Mouse (Mus musculus): ENCODE data around the gene Cenpb. TPM values are rescaled to one million over a fixed set of nuclear protein-coding genes. Genes with fewer than 3 reads are reported as not detected.

The Cenpb gene
- polyA plus RNA-seq, 1 experiment from 2014 or later: 12.2 TPM

DNA sequence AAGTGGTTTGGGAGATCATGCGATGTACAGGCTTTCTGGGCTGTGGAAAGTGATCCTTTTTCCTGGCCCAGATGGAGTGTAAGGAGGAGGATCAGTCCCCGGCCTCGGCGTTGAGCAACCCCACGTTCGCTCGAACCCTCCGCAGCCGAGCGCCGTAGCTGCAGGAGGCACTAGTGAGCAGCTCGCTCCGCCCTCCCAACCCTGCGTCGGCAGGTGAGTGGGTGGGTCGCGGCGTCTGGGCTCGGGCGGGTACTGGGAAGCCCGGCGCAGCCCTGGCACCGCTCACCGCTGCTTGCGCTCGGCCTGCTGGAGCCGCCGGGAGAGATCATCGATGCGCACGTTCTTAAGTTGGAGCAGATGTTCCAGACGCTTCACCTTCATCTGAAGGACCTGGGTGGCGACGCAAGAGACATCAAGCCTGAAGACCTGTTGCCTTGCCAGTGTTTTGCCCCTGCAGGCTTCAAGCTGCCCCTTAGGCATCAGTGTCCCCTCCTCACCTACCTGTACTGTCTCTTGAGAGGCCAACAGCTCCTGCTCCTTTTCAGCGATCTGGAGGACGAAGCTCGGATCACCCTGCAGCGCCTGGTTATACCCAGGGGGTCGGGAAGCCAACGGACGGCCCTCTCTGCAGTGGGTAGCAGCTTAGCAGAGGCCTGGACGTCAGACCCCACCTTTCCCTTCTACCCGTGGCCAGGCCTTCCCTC lies 8.3 kb downstream of the Cenpb start:
- Histone ChIP-seq H3K4me1 (replicated peaks; ENCODE audit: control insufficient read depth, insufficient read depth) (peaks cover 5% of the 10 kb centered on the region; the same call in 1 of the 2 replicates), H3K9ac (ENCODE audit: low read length) (peak overlapping the region; percentile 27; the same call in 1 of the 2 replicates), H3K27ac (replicated peaks) (no peak overlapping the region), H3K27me3 (ENCODE audit: control insufficient read depth, insufficient read depth, low read length) (no peaks in the 10 kb centered on the region), H3K36me3 (ENCODE audit: control insufficient read depth, insufficient read depth, low read length) (0 out of 2 replicates have a peak, but pooled peaks cover 2% of the 10 kb centered on the region), H3K9me3 (ENCODE audit: control insufficient read depth, low read length) (no peaks in the 10 kb centered on the region), H3K4me2 (replicated peaks; ENCODE audit: low read depth) (peak overlapping the region; percentile 29), H3K4me3 (ENCODE audit: low read depth, low read length) (peak overlapping the region; percentile 12; the same call in 1 of the 2 replicates)
- peak; percentile 56 for DNase-seq (ENCODE audit: low spot score)
- 36% methylated on average over 43 of the region's 43 CpGs for WGBS
- ATAC-seq (ENCODE audit: low FRiP score, low TSS enrichment): 0 out of 2 replicates have a peak, but pooled peaks have one; percentile 27
- TF ChIP-seq CTCF (IDR thresholded peaks at IDR 0.05; ENCODE audit: low read depth): peak; percentile 44
- TF ChIP-seq EP300 (optimal IDR thresholded peaks at IDR 0.05): no peak

DNA sequence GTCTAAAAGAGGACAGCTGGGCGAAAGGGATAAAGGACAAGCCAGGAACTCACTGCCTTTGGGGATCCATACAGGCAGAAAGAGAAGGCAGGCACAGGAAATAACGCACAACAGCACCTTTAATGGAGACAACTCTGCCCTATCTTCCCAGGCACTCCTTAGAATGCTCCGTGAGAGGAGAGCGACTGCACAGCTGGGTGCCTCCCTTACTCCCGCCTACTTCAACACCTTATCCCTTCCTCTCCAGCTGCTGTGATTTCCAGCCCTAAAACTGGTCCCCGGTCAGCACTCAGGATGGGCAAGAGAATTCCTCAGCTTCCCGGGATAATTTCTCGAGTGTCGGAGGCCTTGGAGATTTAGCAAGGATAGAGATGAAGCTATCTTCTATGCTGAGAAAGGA lies 8.9 kb downstream of the Cenpb start:
- WGBS: 42% methylated on average over 9 of the region's 9 CpGs
- Histone ChIP-seq H3K27me3 (ENCODE audit: control insufficient read depth, insufficient read depth, low read length) (no peaks in the 10 kb centered on the region), H3K9me3 (ENCODE audit: control insufficient read depth, low read length) (no peaks in the 10 kb centered on the region), H3K9ac (ENCODE audit: low read length) (no peak overlapping the region), H3K36me3 (ENCODE audit: control insufficient read depth, insufficient read depth, low read length) (0 out of 2 replicates have a peak, but pooled peaks cover 2% of the 10 kb centered on the region), H3K4me2 (replicated peaks; ENCODE audit: low read depth) (peak overlapping the region; percentile 29), H3K27ac (replicated peaks) (no peak overlapping the region), H3K4me3 (ENCODE audit: low read depth, low read length) (no peak overlapping the region), H3K4me1 (replicated peaks; ENCODE audit: control insufficient read depth, insufficient read depth) (peaks cover 5% of the 10 kb centered on the region; the same call in 1 of the 2 replicates)
- TF ChIP-seq CTCF (IDR thresholded peaks at IDR 0.05; ENCODE audit: low read depth) (no peak), EP300 (optimal IDR thresholded peaks at IDR 0.05) (no peak)
- ATAC-seq (ENCODE audit: low FRiP score, low TSS enrichment) (no peak), DNase-seq (ENCODE audit: low spot score) (no peak)

DNA sequence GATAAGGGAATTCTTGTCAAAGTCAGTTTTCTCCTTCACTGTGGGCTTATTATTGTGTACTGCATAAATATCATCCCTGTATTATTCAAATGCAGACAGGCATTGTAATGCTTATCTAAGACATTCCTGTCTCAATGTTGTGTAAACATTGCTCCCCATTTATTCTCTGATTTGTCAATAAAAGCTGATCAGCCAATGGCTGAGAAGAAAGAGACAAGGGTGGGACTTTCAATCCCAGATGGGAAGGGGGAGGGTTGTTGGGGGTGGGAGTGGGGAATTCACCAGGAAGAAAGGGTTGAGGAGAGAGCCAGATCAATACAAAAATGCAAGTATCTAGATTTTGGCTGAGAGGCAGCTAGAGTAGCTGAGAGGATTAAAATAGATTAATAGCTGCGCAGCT lies 11.0 kb downstream of the Cenpb start:
- H3K9ac ChIP-seq (ENCODE audit: low read length): no peak overlapping the region
- H3K9me3 ChIP-seq (ENCODE audit: control insufficient read depth, low read length): 0 out of 2 replicates have a peak, but pooled peaks cover 3% of the 10 kb centered on the region
- ATAC-seq (ENCODE audit: low FRiP score, low TSS enrichment) (no peak), DNase-seq (ENCODE audit: low spot score) (no peak)
- no peak overlapping the region for H3K4me2 ChIP-seq (replicated peaks; ENCODE audit: low read depth)
- TF ChIP-seq CTCF (IDR thresholded peaks at IDR 0.05; ENCODE audit: low read depth) (no peak), EP300 (optimal IDR thresholded peaks at IDR 0.05) (no peak)
- H3K4me3 ChIP-seq (ENCODE audit: low read depth, low read length): no peak overlapping the region
- H3K27me3 ChIP-seq (ENCODE audit: control insufficient read depth, insufficient read depth, low read length): no peaks in the 10 kb centered on the region
- H3K27ac ChIP-seq (replicated peaks): no peak overlapping the region
- 0 out of 2 replicates have a peak, but pooled peaks cover under 1% of the 10 kb centered on the region for H3K4me1 ChIP-seq (replicated peaks; ENCODE audit: control insufficient read depth, insufficient read depth)
- 50% methylated on average over 1 of the region's 1 CpGs for WGBS
- 0 out of 2 replicates have a peak, but pooled peaks cover 2% of the 10 kb centered on the region for H3K36me3 ChIP-seq (ENCODE audit: control insufficient read depth, insufficient read depth, low read length)

DNA sequence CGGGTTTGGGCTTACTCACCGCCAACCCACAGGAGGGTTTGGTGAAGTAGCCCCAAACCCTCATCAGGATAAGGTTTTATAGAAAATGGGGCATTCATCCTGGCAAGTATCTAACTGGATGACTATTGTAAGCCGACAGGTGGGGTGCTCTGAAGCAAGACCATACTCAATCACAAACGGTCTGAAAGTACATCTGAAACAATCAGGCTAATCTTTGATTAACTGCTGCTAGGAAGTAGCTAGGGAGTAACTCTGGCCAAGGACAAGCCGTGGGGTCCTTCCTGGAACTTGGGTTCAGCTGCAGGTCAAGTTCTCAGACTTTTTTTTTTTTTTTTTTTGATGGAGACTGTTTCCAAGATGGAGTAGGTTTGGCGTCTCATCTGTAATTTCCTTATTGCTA lies 11.9 kb downstream of the Cenpb start:
- ATAC-seq (ENCODE audit: low FRiP score, low TSS enrichment): no peak
- 0 out of 2 replicates have a peak, but pooled peaks cover 3% of the 10 kb centered on the region for H3K9me3 ChIP-seq (ENCODE audit: control insufficient read depth, low read length)
- TF ChIP-seq EP300 (optimal IDR thresholded peaks at IDR 0.05) (no peak), CTCF (IDR thresholded peaks at IDR 0.05; ENCODE audit: low read depth) (no peak)
- 68% methylated on average over 6 of the region's 6 CpGs for WGBS
- no peak for DNase-seq (ENCODE audit: low spot score)
- H3K27me3 ChIP-seq (ENCODE audit: control insufficient read depth, insufficient read depth, low read length): no peaks in the 10 kb centered on the region
- no peak overlapping the region for H3K4me2 ChIP-seq (replicated peaks; ENCODE audit: low read depth)
- no peaks in the 10 kb centered on the region for H3K4me1 ChIP-seq (replicated peaks; ENCODE audit: control insufficient read depth, insufficient read depth)
- 0 out of 2 replicates have a peak, but pooled peaks cover 2% of the 10 kb centered on the region for H3K36me3 ChIP-seq (ENCODE audit: control insufficient read depth, insufficient read depth, low read length)
- no peak overlapping the region for H3K27ac ChIP-seq (replicated peaks)
- H3K4me3 ChIP-seq (ENCODE audit: low read depth, low read length): no peak overlapping the region
- no peak overlapping the region for H3K9ac ChIP-seq (ENCODE audit: low read length)

DNA sequence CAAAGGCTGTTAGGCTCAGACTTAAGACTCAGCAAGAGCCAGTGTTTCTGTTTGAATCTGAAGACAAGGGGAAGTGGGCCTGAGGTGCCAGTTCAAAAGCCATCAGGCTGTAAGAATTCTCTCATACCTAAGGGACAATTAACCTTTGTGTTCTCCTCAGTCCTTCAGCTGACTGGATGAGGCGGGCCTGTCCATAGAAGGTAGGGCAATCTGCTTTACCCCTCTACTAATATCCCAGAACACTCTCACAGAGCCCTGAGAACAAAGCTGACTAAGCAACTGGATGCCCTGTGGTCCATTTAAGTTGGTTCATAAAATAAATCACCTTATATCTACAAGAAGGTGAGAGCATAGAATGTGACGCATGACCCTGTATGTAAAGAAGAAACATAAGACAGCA lies 13.7 kb downstream of the Cenpb start:
- 88% methylated on average over 2 of the region's 2 CpGs for WGBS
- no peaks in the 10 kb centered on the region for H3K27me3 ChIP-seq (ENCODE audit: control insufficient read depth, insufficient read depth, low read length)
- no peak overlapping the region for H3K9ac ChIP-seq (ENCODE audit: low read length)
- no peak overlapping the region for H3K27ac ChIP-seq (replicated peaks)
- H3K4me1 ChIP-seq (replicated peaks; ENCODE audit: control insufficient read depth, insufficient read depth): no peaks in the 10 kb centered on the region
- DNase-seq (ENCODE audit: low spot score) (no peak), ATAC-seq (ENCODE audit: low FRiP score, low TSS enrichment) (no peak)
- no peaks in the 10 kb centered on the region for H3K36me3 ChIP-seq (ENCODE audit: control insufficient read depth, insufficient read depth, low read length)
- no peak overlapping the region for H3K4me3 ChIP-seq (ENCODE audit: low read depth, low read length)
- no peak for TF ChIP-seq CTCF (IDR thresholded peaks at IDR 0.05; ENCODE audit: low read depth)
- no peak for TF ChIP-seq EP300 (optimal IDR thresholded peaks at IDR 0.05)
- H3K9me3 ChIP-seq (ENCODE audit: control insufficient read depth, low read length): 0 out of 2 replicates have a peak, but pooled peaks cover 3% of the 10 kb centered on the region
- no peak overlapping the region for H3K4me2 ChIP-seq (replicated peaks; ENCODE audit: low read depth)

DNA sequence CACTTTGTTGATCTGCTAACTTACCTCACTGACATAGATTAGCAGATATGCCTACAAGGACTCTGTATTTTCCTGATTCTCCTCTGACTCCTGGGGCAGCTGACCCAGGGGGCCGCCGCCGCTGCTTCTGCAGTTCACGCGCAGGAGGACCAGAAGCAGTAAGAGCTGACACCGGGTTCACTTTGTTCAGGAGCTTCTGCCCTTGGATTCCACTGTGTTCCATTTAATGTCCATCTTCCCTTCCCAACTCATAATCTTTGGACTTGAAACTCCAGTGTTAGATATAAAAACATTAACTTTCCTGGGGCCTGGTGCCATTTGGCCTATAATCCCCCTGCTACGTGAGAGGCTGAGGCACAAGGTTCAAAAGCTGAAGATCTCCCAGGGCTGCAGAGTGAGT lies 15.9 kb downstream of the Cenpb start:
- TF ChIP-seq EP300 (optimal IDR thresholded peaks at IDR 0.05): no peak
- no peak for TF ChIP-seq CTCF (IDR thresholded peaks at IDR 0.05; ENCODE audit: low read depth)
- Histone ChIP-seq H3K9me3 (ENCODE audit: control insufficient read depth, low read length) (0 out of 2 replicates have a peak, but pooled peaks cover 3% of the 10 kb centered on the region), H3K9ac (ENCODE audit: low read length) (no peak overlapping the region), H3K27ac (replicated peaks) (no peak overlapping the region), H3K4me1 (replicated peaks; ENCODE audit: control insufficient read depth, insufficient read depth) (no peaks in the 10 kb centered on the region), H3K4me2 (replicated peaks; ENCODE audit: low read depth) (no peak overlapping the region), H3K36me3 (ENCODE audit: control insufficient read depth, insufficient read depth, low read length) (no peaks in the 10 kb centered on the region), H3K27me3 (ENCODE audit: control insufficient read depth, insufficient read depth, low read length) (no peaks in the 10 kb centered on the region), H3K4me3 (ENCODE audit: low read depth, low read length) (no peak overlapping the region)
- DNase-seq (ENCODE audit: low spot score) (no peak), ATAC-seq (ENCODE audit: low FRiP score, low TSS enrichment) (no peak)
- WGBS: 74% methylated on average over 7 of the region's 7 CpGs
